Mouse (Mus musculus) urinary bladder, postnatal 14 days (tissue): ENCODE data around the gene Dpf3.

Source experiments
- DNase-seq: peaks from one replicate; pipeline ENCODE4 v3.0.0; 2021; ENCODE audit warnings: low spot score

The Dpf3 gene

DNA sequence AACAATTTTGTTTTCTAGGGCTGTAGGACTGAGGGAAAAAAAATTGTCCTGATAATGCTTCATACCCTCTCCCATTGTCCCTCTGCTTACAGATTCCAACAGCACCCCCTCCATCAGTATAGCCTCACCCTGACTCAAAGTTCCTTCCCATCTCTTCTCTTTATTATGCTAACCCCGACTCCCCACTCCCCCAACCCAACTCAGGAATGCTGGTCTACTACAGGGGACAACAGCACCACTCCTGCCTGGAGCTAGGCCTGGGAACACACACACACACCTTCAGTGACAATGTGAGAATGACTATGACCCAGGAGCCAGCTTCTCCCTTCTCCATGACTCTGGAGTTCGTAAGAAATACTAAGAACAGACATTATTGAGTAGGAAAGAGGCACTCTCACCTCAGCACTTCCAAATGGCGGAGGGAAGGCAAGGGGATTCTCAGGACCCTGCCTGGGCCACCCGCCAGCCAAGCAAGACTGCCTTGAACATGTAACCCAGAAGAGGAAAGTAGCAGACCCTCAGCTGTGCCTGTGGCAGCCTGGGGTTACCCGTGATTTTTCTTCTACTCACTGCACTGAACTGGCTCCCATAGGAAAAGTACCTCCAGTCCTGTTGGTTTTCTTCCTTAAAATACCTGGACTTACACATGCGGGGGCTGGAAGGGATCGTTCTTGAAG lies 276.2 kb downstream of the Dpf3 start:
- DNase-seq: no peak

- DNase-seq: no peak
These were observed 276.8 kb downstream of the Dpf3 start for GRCm38 (mm10) chr12:83210735-83211134.

DNA sequence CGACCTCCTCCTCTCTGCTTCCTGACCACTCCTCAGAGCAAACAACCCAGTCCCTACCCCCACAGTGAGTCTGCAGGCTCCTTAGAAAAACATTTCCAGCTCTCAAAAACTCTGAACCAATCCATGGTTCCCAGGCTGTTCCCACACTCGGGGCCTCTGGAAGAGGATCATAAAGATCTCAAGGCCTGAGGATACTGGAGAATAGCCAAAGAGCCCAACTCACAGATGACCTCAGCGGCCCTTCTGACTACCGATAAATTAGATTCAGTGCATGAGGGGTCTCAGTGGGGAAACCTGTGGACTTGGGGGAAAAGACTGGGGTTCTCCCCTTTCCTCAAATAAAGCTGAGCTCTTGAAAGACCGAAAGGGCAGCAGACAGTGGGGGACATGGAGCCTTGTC lies 277.2 kb downstream of the Dpf3 start:
- no peak for DNase-seq

DNA sequence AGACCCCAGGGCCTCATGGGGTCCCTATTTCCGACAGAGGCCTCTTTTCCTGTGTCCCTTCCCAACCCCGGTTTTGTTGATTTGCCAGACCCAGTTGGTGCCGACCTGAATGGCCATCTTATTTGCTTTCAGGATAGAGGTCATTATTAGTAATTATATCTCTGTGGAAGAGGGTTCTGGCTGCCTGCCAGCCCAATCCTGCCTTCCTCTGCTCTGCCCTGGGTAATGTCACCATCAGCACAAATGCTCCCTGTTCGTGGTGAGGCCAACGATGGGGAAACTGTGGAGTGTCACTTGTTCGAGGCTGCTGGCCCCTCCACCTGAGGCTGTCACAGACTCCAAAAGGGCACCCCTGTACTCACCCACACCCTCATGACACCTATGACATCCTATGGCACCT lies 278.1 kb downstream of the Dpf3 start:
- no peak for DNase-seq

- no peak for DNase-seq
These were observed 278.7 kb downstream of the Dpf3 start for GRCm38 (mm10) chr12:83208841-83209240.

GRCm38 (mm10) chr12:83208011-83208410 lies 279.5 kb downstream of the Dpf3 start:
- DNase-seq: no peak

DNA sequence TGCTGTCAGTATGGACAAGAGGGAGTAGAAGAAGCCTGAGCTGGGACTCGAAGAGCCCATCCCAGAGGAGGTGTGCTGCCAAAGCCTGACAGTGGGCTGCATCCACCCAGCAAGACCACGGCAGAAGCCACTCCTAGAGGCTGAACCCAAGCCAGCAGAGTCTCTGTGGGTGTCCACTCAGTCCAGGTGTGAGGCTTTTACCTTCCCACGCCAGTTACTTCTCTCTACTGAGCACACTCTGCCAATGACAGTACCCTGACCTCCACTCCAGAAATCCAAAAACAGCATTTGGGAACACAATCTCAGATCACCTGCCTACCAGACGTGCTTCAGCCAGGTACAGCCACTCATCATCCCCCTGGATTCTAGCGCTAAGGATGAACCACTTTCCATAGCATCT lies 280.0 kb downstream of the Dpf3 start:
- DNase-seq: no peak

- no peak for DNase-seq
These were observed 280.6 kb downstream of the Dpf3 start for GRCm38 (mm10) chr12:83206866-83207265.

- DNase-seq: no peak
These were observed 283.2 kb downstream of the Dpf3 start for GRCm38 (mm10) chr12:83204361-83204760.

GRCm38 (mm10) chr12:83201674-83202073 lies 285.8 kb downstream of the Dpf3 start:
- no peak for DNase-seq

- DNase-seq: no peak
These were observed 307.0 kb downstream of the Dpf3 start for GRCm38 (mm10) chr12:83180561-83180960.

- no peak for DNase-seq
These were observed 307.7 kb downstream of the Dpf3 start for GRCm38 (mm10) chr12:83179860-83180259.

DNA sequence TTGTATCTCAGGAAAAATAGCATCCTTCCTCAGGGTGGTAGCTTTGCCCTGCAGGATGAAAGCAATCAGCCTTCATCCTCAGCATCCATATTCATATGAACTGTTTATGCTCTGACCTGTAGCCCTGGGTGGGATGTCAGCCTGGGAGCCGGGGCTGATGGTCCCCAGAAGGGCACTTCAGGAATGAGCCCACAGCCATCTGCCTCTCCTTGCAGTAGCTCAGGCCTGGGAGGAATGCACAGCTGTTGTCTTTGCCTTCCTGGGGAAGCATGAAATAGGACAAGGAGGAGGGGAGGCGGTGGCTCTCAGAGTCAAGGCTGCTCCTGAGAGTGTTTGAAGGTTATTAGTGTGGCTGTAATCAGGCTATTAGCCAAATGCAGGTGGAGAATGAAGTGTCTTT lies 308.7 kb downstream of the Dpf3 start:
- no peak for DNase-seq

DNA sequence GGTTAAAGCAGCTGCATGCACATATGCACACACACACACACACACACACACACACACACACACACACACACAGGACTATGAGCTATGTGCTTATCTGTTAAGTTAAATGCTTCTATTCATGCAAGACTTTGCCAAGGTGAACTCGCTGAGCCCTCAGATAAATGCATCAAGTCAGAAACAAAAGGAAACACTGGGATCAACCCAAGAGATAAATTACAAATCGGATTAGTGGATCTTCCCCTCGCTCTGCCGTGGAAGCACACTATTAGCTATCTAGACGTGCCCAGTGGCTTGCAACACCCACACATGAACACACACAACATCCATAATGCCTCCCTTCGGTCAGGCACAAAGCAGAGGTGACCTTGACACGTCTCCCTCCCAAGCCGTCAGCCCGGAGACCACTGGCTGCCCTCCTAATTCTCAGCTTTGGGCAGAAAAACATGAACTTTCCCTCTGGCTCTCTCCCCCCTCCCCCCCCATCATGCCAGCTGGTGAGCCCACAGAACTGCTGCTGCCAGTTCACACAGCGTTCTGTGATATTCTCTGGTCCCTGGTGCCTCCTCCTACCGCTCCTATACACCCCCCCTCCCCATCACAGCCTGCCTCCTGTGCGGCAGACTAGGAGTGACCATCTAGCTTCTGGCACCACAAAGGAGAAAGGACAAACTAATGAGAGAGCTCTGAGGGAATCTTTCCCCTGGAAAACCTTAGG lies 317.9 kb downstream of the Dpf3 start:
- no peak for DNase-seq

- no peak for DNase-seq
These were observed 319.2 kb downstream of the Dpf3 start for GRCm38 (mm10) chr12:83168310-83168709.

- no peak for DNase-seq
These were observed 322.5 kb downstream of the Dpf3 start for GRCm38 (mm10) chr12:83165058-83165457.
